Mouse (Mus musculus) lung, postnatal 36 days (tissue): ENCODE results near the gene Tpx2.

Experiments
- DNase-seq: peaks from one replicate; pipeline ENCODE4 v3.0.0; 2022; ENCODE audit warnings: mixed read lengths

Tpx2 gene

DNA sequence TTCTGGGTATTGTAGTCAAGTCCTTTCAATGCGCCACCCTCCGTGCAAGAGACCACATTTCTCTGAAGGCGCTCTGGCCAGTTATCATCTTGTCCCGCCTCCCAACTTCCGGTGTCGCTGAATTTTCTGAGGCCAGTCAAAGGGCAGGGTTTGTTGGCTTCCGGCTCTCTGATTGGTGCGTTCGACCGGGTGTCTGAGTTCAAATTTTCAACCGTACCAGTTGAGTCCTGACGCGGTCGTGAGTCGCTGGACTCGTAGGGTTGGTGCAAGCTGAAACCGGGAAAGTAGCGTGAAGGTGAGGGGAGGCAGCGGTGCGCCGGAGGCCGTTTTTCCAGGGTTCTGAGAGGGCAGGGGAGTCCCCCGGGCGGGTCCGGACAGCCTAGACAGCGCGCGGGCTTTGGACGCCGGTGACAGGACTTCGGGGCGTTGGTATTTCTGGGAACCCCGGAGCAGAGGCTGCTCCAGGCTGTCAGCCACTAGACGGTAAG, at the start of gene Tpx2:
TSS of gene Tpx2 (plus strand) at position 150 of the 488 bp plus-strand sequence.
- peak; percentile 100 for DNase-seq

DNA sequence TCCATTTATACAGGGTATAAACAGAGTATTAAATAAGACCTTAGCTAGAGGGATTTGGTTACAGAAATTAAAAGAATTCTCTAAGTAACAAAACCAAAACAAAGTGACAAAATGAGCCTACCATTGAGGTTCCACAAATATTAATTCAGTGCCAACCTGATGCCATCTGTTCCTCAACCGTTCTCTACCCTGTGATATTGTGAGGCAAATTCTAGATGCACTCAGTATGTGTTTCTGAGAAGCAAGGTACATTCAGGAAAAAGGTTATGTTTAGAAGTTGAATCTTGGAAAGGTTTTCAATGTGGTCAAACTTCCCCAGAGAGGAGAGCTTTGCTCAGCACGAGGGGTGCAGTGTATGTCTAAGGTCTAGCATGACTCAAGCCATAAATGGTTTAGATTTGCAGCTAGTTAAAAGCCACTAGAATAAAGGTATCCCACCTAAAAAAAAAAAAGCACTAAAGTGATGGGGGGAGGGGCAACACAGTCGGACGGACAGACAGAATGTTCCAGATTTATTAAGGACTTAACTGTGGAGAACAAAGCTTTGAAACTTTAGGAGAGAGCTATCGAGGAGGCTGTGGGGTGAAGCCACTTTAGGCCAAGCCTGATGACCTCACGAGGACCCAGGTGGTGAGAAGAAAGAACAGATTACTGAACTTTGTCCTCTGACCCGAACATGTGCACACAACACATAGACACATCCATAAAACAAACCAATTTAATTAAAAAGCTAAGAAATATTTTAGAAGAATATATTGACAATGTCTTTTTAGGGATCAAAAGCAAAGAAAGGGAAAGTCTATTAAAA, 47.6 kb upstream of the Tpx2 start:
- DNase-seq, result no peak

DNA sequence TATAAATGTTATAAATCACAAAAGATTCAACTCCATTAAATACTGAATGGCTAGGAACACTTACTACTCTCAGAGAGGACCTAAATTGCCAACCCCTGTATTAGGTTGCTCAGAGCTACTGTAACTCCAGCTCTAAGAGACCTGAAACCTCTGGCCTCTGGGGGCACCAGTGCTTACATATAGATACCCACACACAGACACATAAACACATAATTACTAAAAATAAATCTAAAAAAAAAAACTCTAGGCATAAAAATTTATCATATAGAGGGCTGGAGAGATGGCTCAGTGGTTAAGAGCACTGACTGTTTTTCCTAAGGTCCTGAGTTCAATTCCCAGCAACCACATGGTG, 47.0 kb upstream of the Tpx2 start:
- DNase-seq, result no peak

DNA sequence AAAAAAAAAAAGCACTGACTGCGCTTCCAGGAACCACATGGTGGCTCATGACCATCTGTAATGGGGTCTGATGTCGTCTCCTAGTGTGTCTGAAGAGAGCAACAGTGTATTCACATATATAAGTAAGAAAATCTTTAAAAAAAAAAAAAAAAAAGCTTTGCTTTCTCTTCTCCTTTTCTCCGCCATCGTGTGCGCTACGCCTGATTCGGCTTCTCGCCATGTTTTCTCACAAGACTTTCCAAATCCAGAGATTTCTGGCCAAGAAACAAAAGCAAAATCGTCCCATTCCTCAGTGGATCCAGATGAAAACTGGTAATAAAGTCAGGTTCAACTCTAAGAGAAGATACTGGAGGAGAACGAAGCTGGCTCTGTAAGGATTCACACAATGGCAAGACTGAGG, 45.5 kb upstream of the Tpx2 start:
- no peak for DNase-seq

DNA sequence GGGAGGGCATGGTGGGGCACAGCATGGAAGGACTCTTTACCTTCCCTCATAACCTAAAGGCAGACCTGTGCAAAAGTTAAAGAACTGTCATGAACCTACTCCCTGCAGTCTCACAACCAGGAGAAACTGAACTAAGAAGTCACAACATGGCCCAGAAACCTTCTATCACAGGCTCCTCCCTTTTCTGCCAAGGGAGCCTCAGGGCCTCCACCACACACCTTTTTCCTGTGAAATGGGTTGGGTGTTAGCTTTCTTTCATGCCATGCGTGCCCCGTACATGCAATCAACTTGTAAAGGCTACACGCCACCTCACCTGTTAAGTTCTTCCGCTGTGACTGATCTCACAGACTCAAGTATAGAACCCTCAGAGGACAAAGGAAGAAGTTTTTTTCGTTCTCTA, 44.7 kb upstream of the Tpx2 start:
- DNase-seq, result no peak

DNA sequence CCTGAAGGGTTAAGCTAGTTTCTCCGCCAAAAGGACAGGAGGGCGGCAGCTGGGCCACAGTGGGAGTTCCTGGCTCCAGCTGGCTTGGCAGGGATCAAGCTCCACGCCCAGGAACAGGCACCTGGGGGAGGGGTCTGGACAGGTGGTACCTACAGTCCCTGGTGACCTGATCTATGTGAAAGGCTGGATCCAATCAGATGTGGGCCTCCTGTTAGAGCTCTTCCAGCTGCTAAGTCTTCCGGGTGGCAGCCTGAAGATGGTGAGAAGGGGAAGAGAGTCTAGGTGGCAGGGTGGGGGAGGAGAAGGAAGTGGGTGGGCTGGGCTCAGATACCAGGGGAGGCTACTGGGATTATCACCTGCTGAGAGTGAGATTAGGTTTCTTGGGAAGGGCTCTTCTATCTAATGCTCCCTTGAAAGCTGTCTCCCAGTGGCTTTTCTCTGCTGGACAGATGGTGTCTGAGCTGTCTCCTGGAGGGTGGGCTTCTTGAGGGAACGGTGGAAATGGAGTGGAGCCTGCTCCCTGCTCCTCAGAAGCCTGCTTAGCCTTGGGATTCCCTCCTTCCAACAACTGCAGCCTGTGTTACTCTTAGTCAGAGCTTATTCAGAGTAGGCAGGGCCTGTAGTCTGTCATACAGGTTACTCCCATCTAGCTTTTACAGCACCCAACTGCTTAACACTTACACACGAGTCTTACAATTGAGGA, 43.2 kb upstream of the Tpx2 start:
- peak; percentile 66 for DNase-seq

DNA sequence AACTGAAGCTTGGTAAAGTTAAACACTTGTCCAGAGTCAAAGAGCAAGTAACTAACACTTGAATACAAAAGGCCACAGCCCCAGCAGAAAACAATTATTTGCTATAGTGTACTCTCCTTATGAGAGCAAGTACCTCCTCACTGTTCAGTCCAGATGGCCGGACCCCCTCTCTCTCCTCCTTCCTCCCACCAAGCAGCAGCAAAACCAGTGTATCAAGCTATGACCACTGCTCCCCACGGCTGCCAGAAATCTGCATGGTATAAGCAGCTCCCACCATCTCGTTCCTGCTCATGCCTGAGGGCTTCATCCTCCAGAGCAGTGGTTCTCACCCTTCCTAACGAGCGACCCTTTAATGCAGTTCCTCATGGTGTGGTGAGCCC, 42.7 kb upstream of the Tpx2 start:
- DNase-seq, result no peak

DNA sequence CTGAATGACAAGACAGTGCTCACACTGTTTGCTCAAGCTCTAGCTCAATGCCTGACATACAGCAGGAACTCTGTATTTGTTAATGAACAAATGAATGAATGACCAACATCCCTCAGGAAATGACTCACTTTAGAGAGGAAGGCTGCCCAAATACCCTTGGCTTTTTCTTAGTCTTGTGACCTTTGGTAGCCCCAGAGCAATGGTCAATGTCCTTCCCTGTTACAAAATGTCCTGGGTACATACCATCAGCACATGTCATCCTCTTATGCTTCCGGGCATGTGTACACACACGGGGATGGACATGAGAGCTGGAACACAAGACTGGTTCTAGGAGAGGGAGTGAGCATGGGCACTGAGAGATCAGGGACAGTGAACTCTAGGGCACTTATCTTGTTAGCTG, 41.7 kb upstream of the Tpx2 start:
- DNase-seq, result peak; percentile 83

DNA sequence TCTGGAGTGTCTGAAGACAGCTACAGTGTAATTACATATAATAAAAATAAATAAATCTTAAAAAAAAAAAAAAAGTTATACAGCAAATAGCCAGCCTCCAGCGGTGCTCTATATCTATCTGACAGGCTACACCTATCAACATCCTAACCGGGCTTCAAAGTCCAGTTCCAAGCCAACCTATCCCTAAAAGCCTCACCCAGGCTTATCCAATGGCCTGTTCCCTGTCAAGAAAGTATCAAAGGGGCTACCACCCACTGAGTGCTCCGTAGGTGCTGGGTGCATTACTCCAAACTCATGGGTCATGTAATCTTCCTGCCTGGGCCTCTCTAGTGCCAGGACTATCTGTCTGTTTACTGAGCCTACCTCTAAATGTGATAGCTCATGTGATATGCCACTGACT, 39.6 kb upstream of the Tpx2 start:
- no peak for DNase-seq

DNA sequence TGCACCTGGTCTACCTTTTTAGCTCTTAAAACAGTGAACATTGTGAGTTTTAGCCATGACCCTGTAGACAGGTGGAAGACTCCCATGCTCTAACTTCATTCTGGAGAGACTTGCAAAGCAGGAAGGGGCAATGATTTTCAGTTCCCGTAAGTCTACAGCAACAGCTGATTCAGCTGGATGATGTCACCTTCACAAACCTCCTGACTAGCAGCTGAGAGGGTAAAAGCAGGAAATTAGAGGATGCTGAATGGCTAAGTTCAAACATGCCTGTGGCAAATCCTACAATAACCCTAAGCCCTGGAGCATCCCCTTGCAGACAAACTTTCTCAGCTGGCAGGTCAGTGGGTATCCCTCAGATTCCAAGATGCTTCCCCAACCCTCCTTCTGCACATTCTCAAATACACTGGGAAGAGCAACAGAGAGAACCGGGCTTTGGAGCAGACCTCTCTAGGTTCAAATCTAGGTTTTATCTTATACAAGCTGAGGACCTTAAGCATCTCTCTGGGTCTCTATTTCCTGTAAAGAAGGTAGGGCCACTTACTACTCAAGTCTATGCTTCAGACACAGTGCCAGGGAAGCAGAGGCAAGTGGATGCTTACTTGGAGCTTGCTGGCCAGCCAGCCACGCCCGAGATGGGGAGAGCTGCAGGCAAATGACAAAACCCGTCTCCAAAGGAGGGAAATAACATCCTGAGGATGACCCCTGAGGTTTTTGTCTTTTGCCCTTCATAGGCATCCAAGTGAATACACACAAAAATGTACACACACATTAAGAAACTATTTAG, 37.4 kb upstream of the Tpx2 start:
- peak; percentile 70 for DNase-seq

DNA sequence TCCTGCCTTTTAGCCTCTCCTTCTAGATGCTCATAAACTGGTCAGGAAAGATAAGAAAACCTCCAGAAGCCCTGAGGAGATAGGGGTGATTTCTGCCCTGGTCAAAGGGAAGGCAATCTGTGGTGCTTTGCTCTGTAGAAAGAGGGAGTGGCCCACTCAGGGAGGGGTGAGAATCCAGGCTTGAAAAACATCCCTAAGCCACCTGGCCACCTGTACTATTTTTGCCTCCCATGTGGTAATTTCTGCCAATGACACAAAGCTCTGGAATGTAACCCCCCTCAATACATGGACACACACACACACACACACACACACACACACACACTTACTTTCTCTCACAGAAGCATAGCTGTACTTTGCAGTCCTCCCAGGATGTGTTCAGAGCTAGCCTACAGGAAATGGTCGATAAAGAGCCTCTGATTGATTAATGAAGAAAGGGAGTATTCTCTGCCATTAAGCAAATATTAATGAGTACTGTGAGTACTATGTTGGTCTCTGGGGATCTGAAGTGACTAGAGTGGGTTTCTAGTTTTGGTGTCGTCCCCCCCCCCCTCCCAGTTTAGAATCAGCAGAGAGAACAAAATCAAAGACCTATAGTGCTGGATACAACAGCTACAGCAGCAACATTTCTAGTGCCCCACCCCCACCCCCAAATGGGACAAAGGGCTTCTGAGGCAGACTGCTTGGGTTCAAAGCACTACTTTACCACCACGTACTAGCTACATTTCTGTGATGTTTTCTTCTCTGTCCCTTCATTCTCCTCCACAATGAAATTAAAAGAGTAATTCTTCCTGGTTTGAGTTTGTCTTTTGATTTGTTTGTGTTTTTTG, 36.2 kb upstream of the Tpx2 start:
- DNase-seq, result no peak

DNA sequence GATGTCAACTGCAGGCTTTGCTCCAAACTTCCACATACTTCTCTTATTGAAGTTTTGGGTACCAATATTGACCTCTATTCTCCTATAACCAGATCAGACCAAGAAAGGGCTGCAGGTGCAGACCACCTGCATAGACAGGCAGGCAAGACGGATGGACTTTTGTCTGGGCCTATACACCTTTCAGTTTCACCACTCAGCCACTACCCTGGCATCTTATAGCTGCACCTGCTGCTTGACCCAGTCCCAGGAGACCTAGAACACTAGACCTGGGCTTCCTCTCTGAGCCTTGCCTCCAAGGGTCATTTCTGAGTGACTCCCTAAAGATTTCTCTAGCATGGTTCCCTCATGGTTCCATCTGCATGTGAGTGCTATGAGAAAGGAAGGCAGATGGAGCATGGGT, 34.5 kb upstream of the Tpx2 start:
- DNase-seq, result no peak

DNA sequence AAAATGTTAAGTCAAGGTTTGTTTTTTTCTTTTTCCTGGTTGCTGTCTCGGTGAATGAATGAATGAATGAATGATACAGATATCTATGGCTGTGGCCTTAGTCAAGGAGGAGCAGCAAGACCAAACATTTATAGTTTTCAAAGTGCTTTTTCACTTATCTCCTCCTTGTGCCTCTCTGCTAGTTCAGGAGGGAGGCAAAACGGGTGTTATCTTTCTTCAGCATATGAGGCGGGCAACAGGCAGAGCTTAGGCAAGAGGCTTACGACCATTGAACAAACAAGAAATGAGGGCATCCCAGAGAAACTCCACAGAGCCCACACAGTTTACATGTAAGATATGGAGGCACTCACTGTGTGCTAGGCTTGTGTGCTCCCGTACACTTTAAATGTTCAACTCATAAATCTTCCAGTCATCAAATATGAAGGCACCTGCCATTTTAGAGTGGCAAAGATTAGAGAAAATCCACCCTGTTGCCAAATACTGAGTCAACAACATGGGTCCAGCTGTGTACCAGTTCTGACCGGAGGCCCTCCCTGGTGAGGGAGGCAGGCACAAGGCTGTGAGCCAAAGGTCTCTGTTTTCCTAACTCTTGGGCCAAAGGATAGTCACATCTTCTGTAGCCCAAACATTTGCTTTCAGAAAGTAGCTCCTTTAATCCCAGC, 33.4 kb upstream of the Tpx2 start:
- DNase-seq, result peak; percentile 67

DNA sequence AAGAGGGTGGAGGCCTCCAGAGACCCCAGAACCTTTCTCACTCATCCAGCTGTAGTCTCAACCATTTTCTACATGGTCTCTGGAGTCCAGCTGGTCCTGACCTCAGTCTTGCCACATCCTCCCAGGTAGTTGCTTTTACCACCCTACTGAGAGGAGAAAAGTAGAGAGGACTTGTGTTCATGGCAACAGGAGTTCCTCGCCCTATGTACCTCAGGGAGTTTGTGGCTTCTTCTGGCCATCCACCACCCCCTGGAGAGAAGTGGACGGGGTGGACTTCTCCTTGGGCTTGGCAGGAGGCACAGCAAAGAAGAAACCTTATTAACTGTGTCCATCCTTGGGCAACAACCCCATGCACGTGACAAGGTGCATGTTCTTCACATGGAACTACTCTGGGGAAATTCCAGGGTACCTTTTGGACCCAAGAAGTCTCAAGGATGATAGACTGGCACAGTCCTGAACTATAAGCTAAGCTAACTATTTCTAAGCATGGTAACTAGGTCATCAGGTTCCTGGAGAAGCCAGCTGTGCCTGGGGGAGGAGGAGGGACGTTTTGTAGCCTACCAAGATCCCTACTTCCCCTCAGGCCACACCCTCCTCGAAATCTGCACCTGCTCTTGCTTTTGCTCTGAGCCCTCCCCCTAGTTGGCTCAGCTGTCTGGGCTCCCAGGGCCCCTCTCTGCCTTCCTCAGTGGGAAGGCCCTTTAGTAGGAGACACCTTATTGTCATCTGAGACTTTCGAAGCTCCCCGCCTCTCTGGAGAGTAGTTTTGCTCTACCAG, 31.7 kb upstream of the Tpx2 start:
- no peak for DNase-seq

DNA sequence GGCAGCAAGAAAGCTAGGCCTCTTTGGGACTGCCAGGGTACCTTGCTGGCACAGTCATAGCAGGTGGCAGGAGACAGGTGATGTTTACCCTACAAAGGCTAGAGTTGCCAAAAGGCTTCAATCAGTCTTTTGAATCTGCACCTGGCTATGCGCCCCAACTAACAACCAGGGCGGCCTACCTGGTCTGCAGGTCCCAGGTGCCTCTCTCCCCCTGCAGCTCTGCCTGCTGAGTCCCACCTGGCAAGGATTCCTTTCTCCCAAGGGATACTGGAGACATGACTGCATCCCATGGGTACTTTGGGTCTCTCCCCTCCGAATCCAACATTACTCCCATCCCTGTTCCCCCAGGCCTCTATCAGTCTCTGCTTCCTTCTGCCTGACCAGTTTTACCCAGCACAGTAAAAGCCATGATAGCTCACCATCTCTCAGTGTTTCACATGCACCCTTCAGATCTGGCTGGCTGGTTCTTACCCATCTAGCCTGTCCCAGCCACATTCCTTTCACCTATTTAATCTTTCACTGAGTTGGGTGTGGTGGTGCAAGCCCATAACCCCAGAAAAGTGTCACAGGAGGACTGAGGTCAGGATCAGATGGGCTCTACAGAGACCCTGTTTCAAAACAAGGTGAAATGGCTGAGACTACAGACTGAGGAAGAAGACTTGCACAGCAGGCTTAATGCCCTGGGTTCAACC, 31.0 kb upstream of the Tpx2 start:
- DNase-seq, result no peak

DNA sequence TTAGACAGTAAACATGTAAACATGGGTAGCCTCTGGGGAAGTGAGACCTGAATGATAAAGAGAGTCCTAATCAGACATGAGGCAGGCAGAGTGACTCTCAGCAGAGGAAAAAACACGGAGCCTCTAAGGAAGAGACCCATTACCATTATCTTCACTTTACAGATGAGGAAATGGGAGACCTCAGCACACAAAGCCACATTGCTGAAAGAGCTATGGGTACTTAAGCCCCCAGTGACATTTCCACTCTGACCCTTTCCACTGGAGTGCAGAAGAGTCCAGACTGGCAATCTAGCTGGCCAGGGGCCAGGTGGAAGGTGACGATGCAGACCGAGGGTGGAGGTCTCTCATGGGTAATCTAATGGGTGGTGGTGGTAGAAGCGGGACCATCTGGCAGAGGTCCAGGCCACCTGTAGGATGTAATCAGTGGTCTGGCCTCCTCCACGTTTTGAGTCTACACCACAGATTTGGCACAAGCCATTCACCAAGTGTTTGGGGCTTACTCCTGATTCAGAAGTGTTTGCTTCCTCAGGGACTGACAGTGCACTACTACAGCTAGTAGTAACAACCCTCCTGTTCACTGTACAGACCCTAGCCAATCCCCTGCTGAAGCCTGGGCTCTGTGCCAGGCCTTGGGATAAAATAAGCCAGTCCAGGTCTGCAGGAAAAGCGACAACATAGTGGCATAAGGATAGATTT, 30.0 kb upstream of the Tpx2 start:
- DNase-seq, result no peak

DNA sequence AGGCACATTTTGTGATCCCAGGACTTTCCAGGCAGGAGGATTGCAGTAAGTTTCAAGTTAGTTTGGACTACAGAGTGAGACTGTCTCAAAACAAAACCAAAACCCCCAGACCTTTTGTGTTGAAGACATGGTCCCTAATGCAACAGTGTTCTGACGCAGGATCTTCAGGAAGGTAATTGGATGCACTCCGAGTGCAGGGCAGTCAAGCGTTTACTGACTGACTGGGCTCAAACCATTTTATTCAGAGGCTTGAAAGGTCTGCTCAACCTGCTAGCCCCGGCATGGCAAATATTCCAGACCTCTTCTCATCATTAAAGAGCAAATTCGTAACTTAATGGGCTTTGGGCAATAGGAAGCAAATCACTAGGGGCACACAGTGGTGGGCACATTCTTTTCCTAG, 29.1 kb upstream of the Tpx2 start:
- DNase-seq, result no peak

DNA sequence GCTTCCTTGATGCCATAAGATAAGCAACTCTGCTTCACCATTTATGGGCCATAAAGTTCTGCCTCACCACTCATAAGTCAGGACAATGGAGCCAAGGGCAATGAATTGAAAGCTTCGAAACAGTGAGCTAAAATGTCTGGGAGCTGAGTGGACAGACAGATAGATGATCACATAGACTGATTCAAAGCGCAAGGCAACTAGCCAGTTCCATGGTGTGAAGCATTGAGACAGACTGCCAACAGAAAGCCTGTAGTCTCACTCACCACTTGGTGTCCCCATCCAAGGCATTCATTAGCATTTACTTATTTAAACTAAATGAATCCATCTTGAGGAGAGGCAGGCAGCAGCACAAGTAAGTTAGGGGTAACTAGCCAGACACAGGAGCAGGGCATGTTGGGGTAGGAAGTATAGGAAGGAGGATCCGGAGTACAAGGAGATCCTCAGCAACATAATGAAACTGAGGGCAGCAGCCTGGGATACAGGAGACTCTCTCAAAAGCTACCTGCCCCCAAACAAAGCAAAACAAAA, 28.6 kb upstream of the Tpx2 start:
- DNase-seq, result no peak

DNA sequence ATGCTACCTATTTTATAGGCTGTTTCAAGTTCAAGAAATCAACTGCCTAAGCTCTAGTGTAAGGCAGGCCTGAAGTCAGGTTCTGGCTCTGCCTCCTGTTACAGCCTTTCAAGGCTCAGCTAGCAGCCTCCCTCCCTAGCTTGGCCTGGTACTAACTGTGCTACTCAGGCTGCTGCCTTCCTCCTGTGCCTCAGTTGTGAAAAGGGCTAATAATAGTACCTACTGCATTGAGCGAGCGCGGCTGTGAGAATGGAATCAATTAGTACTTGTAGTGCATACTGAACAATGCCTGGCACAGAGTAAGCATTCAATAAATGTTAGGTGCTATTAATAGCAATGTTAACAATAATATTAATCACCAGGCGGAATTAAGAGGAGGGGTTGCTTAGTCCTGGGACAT, 27.8 kb upstream of the Tpx2 start:
- DNase-seq, result no peak

DNA sequence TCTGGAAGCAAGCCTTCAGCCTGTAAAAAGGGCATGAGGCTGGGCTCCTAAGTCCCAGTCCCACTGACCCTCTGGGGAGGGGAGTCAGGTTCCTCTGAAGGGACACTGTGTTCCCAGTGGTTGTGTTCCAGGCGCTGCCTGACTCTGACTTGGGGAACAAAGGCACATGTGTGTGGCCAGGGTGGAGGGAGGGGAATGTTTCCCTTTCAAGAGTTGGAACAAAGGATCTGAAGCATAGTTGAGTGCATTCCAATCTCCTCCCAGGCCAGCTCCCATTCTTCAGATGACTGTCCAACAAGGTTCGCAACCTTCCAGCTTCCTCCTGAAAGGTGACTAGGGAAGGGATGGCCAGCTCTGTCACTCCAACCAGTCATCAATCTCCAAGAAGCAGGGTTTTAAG, 27.4 kb upstream of the Tpx2 start:
- DNase-seq, result peak; percentile 95
